Mouse (Mus musculus) hindbrain, embryonic 15.5 days (tissue): Measurements from ENCODE around the gene Stpg4. TPM values are rescaled to one million over a fixed set of nuclear protein-coding genes. Genes with fewer than 3 reads are reported as not detected.

Source experiments
- ATAC-seq: fragments of 200-750 bp; cut with Nextera tagmentation; 2 replicates; pipeline ENCODE4 v1.8.0; 2017; ENCODE audit warnings: low read depth, moderate number of reproducible peaks, moderate TSS enrichment; ENCODE audit not compliant: low FRiP score
- H3K27ac ChIP-seq: fragments of 300-500 bp; sonication (generic); replicated peaks from 2 replicates; pipeline ENCODE4 v1.5.1; 2015; ENCODE audit warnings: mild to moderate bottlenecking, inconsistent platforms
- H3K27me3 ChIP-seq: fragments of 300-500 bp; sonication (generic); 2 replicates; pipeline ENCODE4 v1.6.1; 2015; ENCODE audit warnings: control low read depth, inconsistent platforms
- H3K36me3 ChIP-seq: fragments of 300-500 bp; sonication (generic); 2 replicates; pipeline ENCODE4 v1.6.1; 2015; ENCODE audit warnings: control low read depth, inconsistent platforms
- H3K4me1 ChIP-seq: fragments of 300-500 bp; sonication (generic); replicated peaks from 2 replicates; pipeline ENCODE4 v1.6.1; 2015; ENCODE audit warnings: control low read depth, inconsistent platforms
- H3K4me2 ChIP-seq: fragments of 300-500 bp; sonication (generic); 2 replicates; pipeline ENCODE4 v1.6.1; 2015; ENCODE audit warnings: moderate library complexity, mild to moderate bottlenecking, inconsistent platforms
- H3K4me3 ChIP-seq: fragments of 300-500 bp; sonication (generic); 2 replicates; pipeline ENCODE4 v1.5.1; 2015; ENCODE audit warnings: mild to moderate bottlenecking, inconsistent platforms
- H3K9ac ChIP-seq: fragments of 300-500 bp; sonication (generic); 2 replicates; pipeline ENCODE4 v1.6.1; 2015; ENCODE audit warnings: inconsistent platforms
- H3K9me3 ChIP-seq: fragments of 300-500 bp; sonication (generic); 2 replicates; pipeline ENCODE4 v1.6.1; 2016; ENCODE audit warnings: control low read depth, inconsistent platforms
- WGBS: fragments of 180-500 bp; shearing (Covaris S2); methylation state at CpG from one replicate; pipeline ENCODE4 v1.1.7; 2015; 5-methylcytosine and 5-hydroxymethylcytosine counted together
- polyA plus RNA-seq: library from polyadenylated mRNA; unstranded; fragments of >200 nt; fragmentation: Nextera tagmentation; extraction: Ambion mirVana; gene quantifications from 2 replicates; pipeline ENCODE4 v1.2.1, GENCODE M21; 2015

The Stpg4 gene
- polyA plus RNA-seq, 1 experiment from 2014 or later, result not detected

GRCm38 (mm10) chr17:87403462-87403861 is 24.1 kb downstream of the Stpg4 start:
- ATAC-seq, result no peak

GRCm38 (mm10) chr17:87402444-87402843 is 25.1 kb downstream of the Stpg4 start:
- WGBS, result 88% methylated on average over 11 of the region's 11 CpGs
- H3K36me3 ChIP-seq, result no peaks in the 10 kb centered on the region

More at GRCm38 (mm10) chr17:87403462-87403861, 24.1 kb downstream of the Stpg4 start:
- Histone ChIP-seq H3K4me2 (no peak overlapping the region), H3K9ac (no peak overlapping the region), H3K27me3 (no peaks in the 10 kb centered on the region), H3K4me3 (no peak overlapping the region), H3K36me3 (no peaks in the 10 kb centered on the region), H3K4me1 (no peaks in the 10 kb centered on the region), H3K27ac (no peak overlapping the region), H3K9me3 (no peaks in the 10 kb centered on the region)
- WGBS, result 73% methylated on average over 4 of the region's 4 CpGs

GRCm38 (mm10) chr17:87397088-87397487 is 30.5 kb downstream of the Stpg4 start:
- Histone ChIP-seq H3K9ac (no peak overlapping the region), H3K9me3 (no peaks in the 10 kb centered on the region), H3K4me1 (no peaks in the 10 kb centered on the region), H3K4me3 (no peak overlapping the region), H3K36me3 (no peaks in the 10 kb centered on the region), H3K4me2 (no peak overlapping the region), H3K27me3 (no peaks in the 10 kb centered on the region), H3K27ac (no peak overlapping the region)
- WGBS, result 68% methylated on average over 11 of the region's 11 CpGs
- no peak for ATAC-seq

More at GRCm38 (mm10) chr17:87402444-87402843, 25.1 kb downstream of the Stpg4 start:
- Histone ChIP-seq H3K4me2 (no peak overlapping the region), H3K27me3 (no peaks in the 10 kb centered on the region), H3K4me1 (no peaks in the 10 kb centered on the region), H3K27ac (no peak overlapping the region), H3K9me3 (no peaks in the 10 kb centered on the region), H3K4me3 (no peak overlapping the region), H3K9ac (no peak overlapping the region)
- no peak for ATAC-seq

- Histone ChIP-seq H3K36me3 (no peaks in the 10 kb centered on the region), H3K4me3 (no peak overlapping the region), H3K27me3 (no peaks in the 10 kb centered on the region), H3K4me1 (peaks cover 6% of the 10 kb centered on the region), H3K27ac (no peak overlapping the region), H3K4me2 (no peak overlapping the region), H3K9ac (no peak overlapping the region), H3K9me3 (no peaks in the 10 kb centered on the region)
- WGBS, result 58% methylated on average over 7 of the region's 7 CpGs
- peak; percentile 57 for ATAC-seq
Measured at GRCm38 (mm10) chr17:87391242-87391641, 36.3 kb downstream of the Stpg4 start.

- no peak overlapping the region for H3K9ac ChIP-seq
- H3K36me3 ChIP-seq, result no peaks in the 10 kb centered on the region
- H3K4me1 ChIP-seq, result peaks cover 6% of the 10 kb centered on the region
- WGBS, result 14% methylated on average over 3 of the region's 5 CpGs
- no peaks in the 10 kb centered on the region for H3K27me3 ChIP-seq
- H3K4me3 ChIP-seq, result no peak overlapping the region
- H3K27ac ChIP-seq, result no peak overlapping the region
- H3K9me3 ChIP-seq, result no peaks in the 10 kb centered on the region
- H3K4me2 ChIP-seq, result no peak overlapping the region
- no peak; the same call in 1 of the 2 replicates for ATAC-seq
Measured at GRCm38 (mm10) chr17:87387068-87387467, 40.5 kb downstream of the Stpg4 start.

GRCm38 (mm10) chr17:87385835-87386234 is 41.7 kb downstream of the Stpg4 start:
- Histone ChIP-seq H3K4me2 (no peak overlapping the region), H3K4me1 (peaks cover 8% of the 10 kb centered on the region), H3K9me3 (no peaks in the 10 kb centered on the region), H3K4me3 (no peak overlapping the region), H3K9ac (no peak overlapping the region), H3K27ac (no peak overlapping the region), H3K36me3 (no peaks in the 10 kb centered on the region), H3K27me3 (no peaks in the 10 kb centered on the region)
- ATAC-seq, result no peak
- 64% methylated on average over 3 of the region's 3 CpGs for WGBS

GRCm38 (mm10) chr17:87380681-87381080 is 46.9 kb downstream of the Stpg4 start:
- Histone ChIP-seq H3K27ac (no peak overlapping the region), H3K9ac (no peak overlapping the region), H3K4me3 (no peak overlapping the region), H3K36me3 (no peaks in the 10 kb centered on the region), H3K27me3 (no peaks in the 10 kb centered on the region), H3K4me1 (peaks cover 48% of the 10 kb centered on the region), H3K9me3 (no peaks in the 10 kb centered on the region), H3K4me2 (no peak overlapping the region)
- ATAC-seq, result no peak
- WGBS, result 68% methylated on average over 9 of the region's 9 CpGs

DNA sequence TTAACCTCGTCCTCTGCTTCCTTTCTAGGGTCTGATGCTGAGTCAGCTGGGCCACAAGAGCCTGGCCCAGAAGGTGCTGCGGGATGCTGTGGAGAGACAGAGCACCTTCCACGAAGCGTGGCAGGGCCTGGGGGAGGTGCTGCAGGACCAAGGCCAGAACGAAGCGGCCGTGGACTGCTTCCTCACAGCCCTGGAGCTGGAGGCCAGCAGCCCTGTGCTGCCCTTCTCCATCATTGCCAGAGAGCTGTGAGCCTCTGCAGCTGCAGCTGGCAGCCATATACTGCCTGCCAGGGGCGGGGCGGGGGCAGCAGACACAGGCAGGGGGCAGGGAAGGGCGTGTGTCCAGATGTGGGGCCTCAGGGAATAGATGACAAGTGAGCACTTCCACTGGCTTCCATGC is 47.7 kb downstream of the Stpg4 start:
- ATAC-seq, result no peak
- H3K4me1 ChIP-seq, result peaks cover 48% of the 10 kb centered on the region
- peak overlapping the region; percentile 58 for H3K27ac ChIP-seq
- no peaks in the 10 kb centered on the region for H3K36me3 ChIP-seq
- H3K4me3 ChIP-seq, result no peak overlapping the region
- H3K9me3 ChIP-seq, result no peaks in the 10 kb centered on the region
- 0 out of 2 replicates have a peak overlapping the region, but pooled peaks have one; percentile 27 for H3K9ac ChIP-seq
- H3K27me3 ChIP-seq, result no peaks in the 10 kb centered on the region
- H3K4me2 ChIP-seq, result no peak overlapping the region
- 53% methylated on average over 10 of the region's 10 CpGs for WGBS

DNA sequence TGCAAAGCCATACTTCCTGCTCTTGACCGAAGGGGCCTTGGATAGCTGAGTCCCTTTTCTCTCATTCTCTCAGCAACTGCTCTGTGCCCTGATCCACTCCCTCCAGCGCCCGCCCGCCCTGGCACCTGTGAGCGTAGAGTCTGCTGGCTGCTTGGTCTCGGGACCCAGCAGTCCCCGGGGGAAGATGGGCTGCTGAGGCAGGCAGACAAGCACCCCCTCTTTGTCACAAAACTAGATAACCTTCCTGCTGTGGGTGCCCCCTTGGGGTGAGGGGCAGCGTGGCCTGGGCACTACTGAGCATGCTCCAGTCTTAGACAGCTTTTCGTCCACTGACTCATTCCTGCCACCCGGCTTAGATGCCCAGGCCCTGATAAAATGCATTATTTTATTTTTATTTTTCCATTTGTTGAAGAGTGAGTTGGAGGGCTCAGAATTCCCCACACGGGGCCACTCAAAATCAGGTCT is 48.3 kb downstream of the Stpg4 start:
- 73% methylated on average over 11 of the region's 11 CpGs for WGBS
- no peaks in the 10 kb centered on the region for H3K36me3 ChIP-seq

GRCm38 (mm10) chr17:87378354-87379159 is 49.0 kb downstream of the Stpg4 start:
- Histone ChIP-seq H3K4me1 (peaks cover 48% of the 10 kb centered on the region), H3K4me2 (no peak overlapping the region)

More for the DNA sequence above, 48.3 kb downstream of the Stpg4 start:
- H3K4me1 ChIP-seq, result peaks cover 48% of the 10 kb centered on the region
- H3K9me3 ChIP-seq, result no peaks in the 10 kb centered on the region
- no peak overlapping the region for H3K9ac ChIP-seq
- peak overlapping the region; percentile 58 for H3K27ac ChIP-seq
- no peak overlapping the region for H3K4me3 ChIP-seq
- no peak for ATAC-seq
- H3K4me2 ChIP-seq, result no peak overlapping the region
- no peaks in the 10 kb centered on the region for H3K27me3 ChIP-seq

DNA sequence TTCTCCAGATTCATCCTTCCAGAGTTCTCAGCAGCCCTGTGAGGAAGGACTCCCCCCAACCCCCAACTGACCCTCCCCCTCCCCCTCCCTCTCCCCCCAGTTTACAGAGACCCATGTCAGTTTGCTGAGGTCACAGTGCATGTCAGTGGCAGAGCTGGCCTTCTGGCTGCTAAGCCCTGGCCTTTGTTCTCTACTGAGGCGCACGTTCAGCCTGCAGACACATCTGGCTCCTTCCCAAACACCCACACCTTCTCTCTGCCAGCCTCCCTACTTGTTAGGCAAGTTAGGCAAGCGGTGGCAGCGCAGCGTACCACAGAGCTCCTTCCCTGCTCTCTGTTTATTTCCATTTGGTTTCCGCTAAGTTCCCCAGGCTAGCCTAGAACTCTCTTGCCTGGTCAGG is 50.0 kb downstream of the Stpg4 start:
- peaks cover 55% of the 10 kb centered on the region for H3K4me1 ChIP-seq
- ATAC-seq, result no peak
- no peak overlapping the region for H3K4me2 ChIP-seq
- no peaks in the 10 kb centered on the region for H3K27me3 ChIP-seq
- H3K27ac ChIP-seq, result 0 out of 2 replicates have a peak overlapping the region, but pooled peaks have one; percentile 58
- no peak overlapping the region for H3K9ac ChIP-seq
- no peaks in the 10 kb centered on the region for H3K9me3 ChIP-seq
- 51% methylated on average over 6 of the region's 6 CpGs for WGBS
- no peak overlapping the region for H3K4me3 ChIP-seq
- H3K36me3 ChIP-seq, result no peaks in the 10 kb centered on the region

More at GRCm38 (mm10) chr17:87378354-87379159, 49.0 kb downstream of the Stpg4 start:
- Histone ChIP-seq H3K27me3 (no peaks in the 10 kb centered on the region), H3K9me3 (no peaks in the 10 kb centered on the region), H3K36me3 (no peaks in the 10 kb centered on the region), H3K9ac (no peak overlapping the region), H3K27ac (peak overlapping the region; percentile 58), H3K4me3 (no peak overlapping the region)
- ATAC-seq, result peak; percentile 58
- WGBS, result 29% methylated on average over 16 of the region's 16 CpGs

GRCm38 (mm10) chr17:87376831-87377471 is 50.6 kb downstream of the Stpg4 start:
- Histone ChIP-seq H3K4me1 (peaks cover 60% of the 10 kb centered on the region), H3K36me3 (no peaks in the 10 kb centered on the region), H3K9me3 (no peaks in the 10 kb centered on the region), H3K27ac (0 out of 2 replicates have a peak overlapping the region, but pooled peaks have one; percentile 14), H3K4me3 (no peak overlapping the region), H3K4me2 (no peak overlapping the region), H3K9ac (no peak overlapping the region), H3K27me3 (no peaks in the 10 kb centered on the region)
- 84% methylated on average over 6 of the region's 6 CpGs for WGBS
- no peak for ATAC-seq
